Mouse (Mus musculus) small intestine, adult 2 months (tissue): ENCODE results near the gene Arnt2. TPM values are rescaled to one million over a fixed set of nuclear protein-coding genes. Genes with fewer than 3 reads are reported as not detected.

Source experiments
- H3K27ac ChIP-seq: fragments of 200-500 bp; 2 replicates; pipeline ENCODE4 v1.5.1; 2012; ENCODE audit warnings: low read depth, low read length, control low read depth, inconsistent platforms; ENCODE audit not compliant: insufficient read depth
- H3K27me3 ChIP-seq: fragments of 200-500 bp; 2 replicates; pipeline ENCODE4 v1.6.1; 2012; ENCODE audit warnings: mild to moderate bottlenecking, moderate library complexity, low read length, inconsistent platforms; ENCODE audit not compliant: control insufficient read depth, insufficient read depth
- H3K36me3 ChIP-seq: fragments of 200-500 bp; 2 replicates; pipeline ENCODE4 v1.6.1; 2012; ENCODE audit warnings: mild to moderate bottlenecking, low read length, control low read depth, inconsistent platforms; ENCODE audit not compliant: control insufficient read depth, insufficient read depth
- H3K4me1 ChIP-seq: fragments of 200-500 bp; 2 replicates; pipeline ENCODE4 v1.6.1; 2012; ENCODE audit warnings: low read length, inconsistent platforms, mixed read lengths; ENCODE audit not compliant: control insufficient read depth, insufficient read depth, insufficient read length
- H3K4me3 ChIP-seq: fragments of 200-500 bp; 2 replicates; pipeline ENCODE4 v1.5.1; 2012; ENCODE audit warnings: low read depth, mild to moderate bottlenecking, control low read depth, inconsistent platforms, low read length, moderate library complexity
- CTCF ChIP-seq: fragments of 200-500 bp; IDR thresholded peaks from 2 replicates; pipeline ENCODE4 v1.5.1; 2012; ENCODE audit warnings: low read depth, mild to moderate bottlenecking, control low read depth, inconsistent platforms, low read length, moderate library complexity, mixed read lengths; ENCODE audit not compliant: insufficient replicate concordance, insufficient read length; ENCODE audit errors: extremely low read depth
- POLR2A ChIP-seq: fragments of 200-500 bp; IDR thresholded peaks from 2 replicates; pipeline ENCODE4 v1.6.1; 2012; ENCODE audit warnings: low read depth, mild to moderate bottlenecking, control low read depth, inconsistent platforms, low read length, moderate library complexity
- WGBS: fragments of 180-500 bp; shearing (Covaris S2); methylation state at CpG from one replicate; pipeline ENCODE4 v1.1.7; 2018; 5-methylcytosine and 5-hydroxymethylcytosine counted together
- polyA plus RNA-seq: library from polyadenylated mRNA; depleted of rRNA; stranded (reverse); fragments of >200 nt; gene quantifications from 2 replicates; pipeline ENCODE4 v1.2.3, GENCODE M21; 2012

The Arnt2 gene
- polyA plus RNA-seq, 1 experiment: 3.2 TPM

DNA sequence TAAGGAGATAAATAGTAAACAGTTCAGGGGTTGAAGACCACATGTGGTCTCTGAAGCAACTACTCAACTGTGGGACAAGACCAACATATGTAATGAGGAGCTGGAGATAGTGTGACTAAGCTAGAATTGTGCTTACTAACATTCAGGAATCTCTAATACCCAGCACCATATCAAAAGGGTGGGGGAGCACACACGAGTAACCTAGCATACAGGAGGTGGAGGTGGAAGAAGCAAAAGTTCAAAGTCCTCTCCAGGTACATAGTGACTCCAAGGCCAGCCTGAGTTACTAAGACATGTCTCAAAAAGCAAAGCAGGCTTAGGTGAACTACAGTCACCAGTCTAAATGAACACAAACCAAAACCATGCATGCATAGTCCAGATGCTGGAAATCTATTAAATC, 29.6 kb upstream of the Arnt2 start:
- TF ChIP-seq CTCF: no peak
- no peak for TF ChIP-seq POLR2A
- H3K4me1 ChIP-seq: peaks cover 2% of the 10 kb centered on the region; the same call in 1 of the 2 replicates
- H3K36me3 ChIP-seq: no peaks in the 10 kb centered on the region
- H3K27me3 ChIP-seq: no peaks in the 10 kb centered on the region
- WGBS: 19% methylated on average over 1 of the region's 1 CpGs
- no peak overlapping the region for H3K27ac ChIP-seq
- H3K4me3 ChIP-seq: no peak overlapping the region

DNA sequence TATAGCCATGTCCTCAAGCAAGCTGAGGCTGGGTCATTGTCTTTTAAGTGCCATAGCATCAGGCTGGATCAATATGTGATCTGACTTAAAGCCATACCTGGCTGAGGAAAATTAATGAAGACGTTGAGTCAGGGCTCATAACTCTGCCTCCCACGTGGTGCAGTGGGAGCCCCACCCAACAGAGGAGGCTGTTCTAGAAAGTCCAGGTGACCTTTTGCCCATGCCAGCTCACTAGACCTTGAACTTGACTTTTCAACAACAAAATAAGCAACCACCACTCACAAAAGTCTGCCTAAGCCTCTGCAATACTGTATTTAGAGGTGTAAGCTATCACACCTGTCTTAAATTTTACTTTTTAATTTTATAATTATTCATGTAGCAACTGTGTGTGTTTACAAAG, 24.9 kb upstream of the Arnt2 start:
- H3K36me3 ChIP-seq: no peaks in the 10 kb centered on the region
- H3K4me1 ChIP-seq: no peaks in the 10 kb centered on the region
- H3K27me3 ChIP-seq: no peaks in the 10 kb centered on the region
- 12% methylated on average over 2 of the region's 2 CpGs for WGBS
- TF ChIP-seq CTCF (no peak), POLR2A (no peak)
- no peak overlapping the region for H3K4me3 ChIP-seq
- H3K27ac ChIP-seq: no peak overlapping the region

DNA sequence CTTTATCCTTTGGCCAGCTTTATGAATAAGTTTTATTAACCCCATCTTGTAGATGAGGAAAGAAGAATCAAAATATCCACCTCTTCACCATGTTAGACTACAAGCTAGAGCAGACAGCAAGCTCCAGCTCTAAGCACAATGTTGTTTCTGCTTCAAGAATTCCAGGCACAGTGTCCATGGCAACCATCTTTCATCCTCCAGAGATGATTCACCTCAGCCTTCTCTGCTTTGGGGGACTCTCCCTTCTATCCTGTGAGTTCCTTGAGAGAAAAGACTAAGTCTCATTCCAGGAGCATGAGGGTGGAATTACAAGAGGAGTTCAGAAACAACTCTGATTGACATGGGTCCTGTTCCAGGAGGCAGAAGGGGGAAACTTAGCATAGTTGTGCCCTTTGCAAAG, 22.2 kb upstream of the Arnt2 start:
- TF ChIP-seq POLR2A (no peak), CTCF (no peak)

DNA sequence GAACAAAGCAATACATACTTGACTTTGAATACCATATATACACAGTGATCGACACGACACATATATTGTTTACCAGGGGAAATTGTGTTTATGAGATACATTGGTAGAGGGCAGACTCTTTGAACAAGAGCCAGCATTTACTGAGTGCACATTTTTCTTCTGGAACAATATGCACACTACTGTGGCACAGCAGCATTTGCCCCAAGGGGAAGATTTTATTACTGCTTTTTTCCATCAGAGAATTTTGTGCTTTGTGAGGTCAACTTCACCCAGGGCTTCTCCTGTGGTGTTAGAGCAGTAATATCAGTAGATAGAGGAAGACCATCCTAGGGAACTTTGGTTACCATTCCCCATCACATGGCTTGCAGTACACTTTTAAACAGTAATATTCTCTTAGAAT, 17.2 kb upstream of the Arnt2 start:
- no peak overlapping the region for H3K27ac ChIP-seq
- no peaks in the 10 kb centered on the region for H3K36me3 ChIP-seq
- 87% methylated on average over 2 of the region's 2 CpGs for WGBS
- no peaks in the 10 kb centered on the region for H3K27me3 ChIP-seq
- H3K4me3 ChIP-seq: no peak overlapping the region
- no peaks in the 10 kb centered on the region for H3K4me1 ChIP-seq
- TF ChIP-seq POLR2A (no peak), CTCF (no peak)

More for the DNA sequence above, 22.2 kb upstream of the Arnt2 start:
- Histone ChIP-seq H3K27me3 (no peaks in the 10 kb centered on the region), H3K4me1 (no peaks in the 10 kb centered on the region), H3K27ac (no peak overlapping the region), H3K4me3 (no peak overlapping the region), H3K36me3 (no peaks in the 10 kb centered on the region)

DNA sequence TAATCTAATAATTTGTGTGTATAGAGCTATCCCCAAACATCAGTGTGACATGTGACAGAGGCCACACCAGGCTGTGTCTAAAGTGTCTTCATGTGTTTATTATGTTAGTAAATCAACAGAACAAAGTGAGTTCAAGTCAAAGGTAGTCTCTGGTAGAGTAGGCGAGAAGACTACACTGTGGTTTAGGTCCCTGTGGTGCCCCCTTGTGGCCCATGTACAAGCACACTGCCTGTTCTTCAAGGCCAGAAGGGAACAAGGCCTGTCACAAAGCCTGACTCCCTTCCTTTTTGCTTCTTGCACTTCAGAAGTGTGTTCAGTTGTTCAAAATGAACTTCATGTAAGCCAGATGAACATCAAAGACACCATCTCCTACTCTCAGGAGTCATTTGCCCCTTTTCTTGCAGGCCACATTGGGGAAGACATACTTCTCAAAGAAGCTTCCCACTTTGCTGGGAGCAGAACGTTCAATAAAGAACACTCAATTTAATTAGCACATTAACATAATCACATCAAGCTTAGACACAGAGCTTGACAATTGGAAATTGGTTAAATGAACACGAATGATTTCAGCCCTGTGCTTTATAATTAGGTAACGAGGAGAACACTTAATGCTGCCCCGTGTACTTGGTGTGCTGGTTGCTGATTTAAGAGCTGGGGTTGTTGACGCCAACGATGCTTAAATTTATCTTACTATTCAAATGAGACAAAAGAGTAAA, 14.9 kb upstream of the Arnt2 start:
- peaks cover 4% of the 10 kb centered on the region; the same call in 1 of the 2 replicates for H3K4me1 ChIP-seq
- TF ChIP-seq CTCF (peak; percentile 42; the same call in 1 of the 2 replicates), POLR2A (no peak)
- WGBS: 84% methylated on average over 7 of the region's 7 CpGs
- no peaks in the 10 kb centered on the region for H3K27me3 ChIP-seq
- H3K4me3 ChIP-seq: no peak overlapping the region
- H3K36me3 ChIP-seq: no peaks in the 10 kb centered on the region
- no peak overlapping the region for H3K27ac ChIP-seq

DNA sequence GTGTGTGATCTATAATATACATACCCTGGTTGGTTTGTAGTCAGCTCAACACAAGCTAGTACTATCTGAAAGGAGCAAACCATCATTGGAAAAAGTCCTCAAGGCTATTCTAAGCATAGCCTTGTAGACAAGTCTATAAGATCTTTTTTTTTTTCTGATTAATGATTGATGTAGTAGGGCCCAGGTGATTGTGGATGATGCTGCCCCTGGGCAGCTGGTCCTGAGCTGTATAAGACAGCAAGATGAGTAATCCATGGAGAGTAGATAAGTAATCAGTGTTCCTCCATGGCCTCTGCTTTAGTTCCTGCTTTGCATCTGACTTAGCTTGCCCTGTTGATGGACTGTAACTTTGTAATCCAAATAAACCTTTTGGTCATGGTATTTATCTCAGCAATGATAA, 11.8 kb upstream of the Arnt2 start:
- Histone ChIP-seq H3K27me3 (no peaks in the 10 kb centered on the region), H3K36me3 (no peaks in the 10 kb centered on the region), H3K4me1 (peaks cover 4% of the 10 kb centered on the region; the same call in 1 of the 2 replicates), H3K27ac (peak overlapping the region; percentile 79), H3K4me3 (no peak overlapping the region)
- TF ChIP-seq POLR2A (no peak), CTCF (no peak)

DNA sequence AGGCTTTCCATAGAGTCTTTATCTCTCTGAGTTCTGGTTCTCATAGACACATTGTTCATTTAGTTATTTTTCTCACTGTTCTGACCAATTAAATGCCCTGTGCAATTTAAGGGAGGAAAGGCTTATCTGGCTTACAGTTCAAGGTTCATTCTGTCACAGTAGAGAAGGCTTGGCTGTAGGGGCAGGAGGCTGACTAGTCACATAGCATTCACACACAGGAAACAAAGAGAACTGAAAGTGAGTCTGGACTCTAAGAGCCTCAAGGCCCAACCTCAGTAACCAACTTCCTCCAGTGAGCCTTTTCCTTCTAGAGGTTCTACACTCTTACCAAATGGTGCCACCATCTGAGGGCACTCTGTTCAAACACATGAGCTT, 11.3 kb upstream of the Arnt2 start:
- TF ChIP-seq POLR2A (no peak), CTCF (no peak)
- peak overlapping the region; percentile 79 for H3K27ac ChIP-seq

More for the DNA sequence above, 11.3 kb upstream of the Arnt2 start:
- H3K4me1 ChIP-seq: peaks cover 4% of the 10 kb centered on the region; the same call in 1 of the 2 replicates
- no peak overlapping the region for H3K4me3 ChIP-seq
- H3K27me3 ChIP-seq: no peaks in the 10 kb centered on the region
- H3K36me3 ChIP-seq: no peaks in the 10 kb centered on the region
